ENCODE assay signal across 8 mouse cellular contexts in genomic region chr6:125380372-125381360, GRCm38 (mm10). TPM values are rescaled to one million over a fixed set of nuclear protein-coding genes. Genes with fewer than 3 reads are reported as not detected.
A peak's percentile ranks its signal among the peaks of the same experiment; 100 is the strongest.
DNase-seq lines count a peak whose midpoint lies in the region; ATAC-seq and TF ChIP-seq lines count a peak whose summit lies in the region.

Gene Plekhg6 (minus strand): TSS chr6:125380793.

- ATAC-seq in intestine, postnatal 0 days, result peak; percentile 87
- peak; percentile 63 for ATAC-seq in liver, embryonic 15.5 days (ENCODE audit: insufficient read depth)
- ATAC-seq in neural tube, embryonic 15.5 days (ENCODE audit: low FRiP score), result 0 out of 2 replicates have a peak, but pooled peaks have one; percentile 6

- H3K36me3 ChIP-seq in embryonic facial prominence, embryonic 10.5 days (replicated peaks), result no peaks in the 10 kb centered on the region
- H3K36me3 ChIP-seq in intestine, postnatal 0 days (ENCODE audit: control insufficient read depth, insufficient read depth), result peaks cover 11% of the 10 kb centered on the region; the same call in 1 of the 2 replicates
- H3K36me3 ChIP-seq in liver, embryonic 15.5 days (replicated peaks), result no peaks in the 10 kb centered on the region
- no peaks in the 10 kb centered on the region for H3K36me3 ChIP-seq in neural tube, embryonic 15.5 days

- H3K9me3 ChIP-seq in embryonic facial prominence, embryonic 10.5 days, result no peaks in the 10 kb centered on the region
- no peaks in the 10 kb centered on the region for H3K9me3 ChIP-seq in intestine, postnatal 0 days (ENCODE audit: control insufficient read depth)
- H3K9me3 ChIP-seq in liver, embryonic 15.5 days (replicated peaks), result no peaks in the 10 kb centered on the region
- no peaks in the 10 kb centered on the region for H3K9me3 ChIP-seq in neural tube, embryonic 15.5 days (replicated peaks)

- no peak for DNase-seq in cerebellum, adult 2 months
- no peak for DNase-seq in cerebellum, postnatal 4 days (ENCODE audit: low spot score in 2 of 2)
- DNase-seq in embryonic facial prominence, embryonic 10.5 days (ENCODE audit: low spot score), result no peak
- DNase-seq in B cell, adult 2 months, result no peak
- no peak for DNase-seq in c-Kit-positive CD71-positive TER-119-positive erythroid progenitor cells, embryonic 14.5 days (ENCODE audit: low spot score)

- WGBS in cerebellum, adult 2 months, result 11% methylated on average over 40 of the region's 40 CpGs
- WGBS in embryonic facial prominence, embryonic 10.5 days, result 8% methylated on average over 40 of the region's 40 CpGs
- 7% methylated on average over 40 of the region's 40 CpGs for WGBS in intestine, postnatal 0 days
- WGBS in liver, embryonic 15.5 days (ENCODE audit: insufficient replicate concordance), result 10% methylated on average over 40 of the region's 40 CpGs
- WGBS in neural tube, embryonic 15.5 days, result 7% methylated on average over 36 of the region's 40 CpGs

- no peak for TF ChIP-seq CTCF in cerebellum, adult 2 months (IDR thresholded peaks at IDR 0.05; ENCODE audit: borderline replicate concordance, insufficient read depth, low read depth, low read length)
- TF ChIP-seq CTCF in intestine, postnatal 0 days (IDR thresholded peaks at IDR 0.05; ENCODE audit: low read depth), result peak; percentile 33; the same call in 1 of the 2 replicates

- no peak for TF ChIP-seq POLR2A in cerebellum, adult 2 months (IDR thresholded peaks at IDR 0.05; ENCODE audit: borderline replicate concordance, insufficient read depth, low read length)

- no peak within 1 kb of the TSS for H3K27ac ChIP-seq in cerebellum, adult 2 months (ENCODE audit: insufficient read depth, low read length)
- H3K27ac ChIP-seq in embryonic facial prominence, embryonic 10.5 days (replicated peaks), result no peak within 1 kb of the TSS
- peak within 1 kb of the TSS; percentile 93 for H3K27ac ChIP-seq in intestine, postnatal 0 days (ENCODE audit: low read depth, low read length)
- peak within 1 kb of the TSS; percentile 42; the same call in 1 of the 2 replicates for H3K27ac ChIP-seq in liver, embryonic 15.5 days (replicated peaks)
- H3K27ac ChIP-seq in neural tube, embryonic 15.5 days (replicated peaks), result no peak within 1 kb of the TSS

- H3K4me2 ChIP-seq in intestine, postnatal 0 days (replicated peaks; ENCODE audit: low read depth), result peak within 1 kb of the TSS; percentile 83
- peak within 1 kb of the TSS; percentile 54 for H3K4me2 ChIP-seq in liver, embryonic 15.5 days
- peak within 1 kb of the TSS; percentile 69 for H3K4me2 ChIP-seq in neural tube, embryonic 15.5 days

- no peaks in the 10 kb centered on the region for H3K4me1 ChIP-seq in cerebellum, adult 2 months (ENCODE audit: control insufficient read depth, insufficient read depth, low read length)
- peaks cover 36% of the 10 kb centered on the region for H3K4me1 ChIP-seq in embryonic facial prominence, embryonic 10.5 days
- H3K4me1 ChIP-seq in intestine, postnatal 0 days (replicated peaks; ENCODE audit: control insufficient read depth, insufficient read depth, low read length), result peaks cover 17% of the 10 kb centered on the region; the same call in 1 of the 2 replicates
- peaks cover 22% of the 10 kb centered on the region for H3K4me1 ChIP-seq in liver, embryonic 15.5 days (replicated peaks)
- peaks cover 29% of the 10 kb centered on the region for H3K4me1 ChIP-seq in neural tube, embryonic 15.5 days

- H3K9ac ChIP-seq in intestine, postnatal 0 days (ENCODE audit: low read depth, low read length), result peak within 1 kb of the TSS; percentile 62
- H3K9ac ChIP-seq in liver, embryonic 15.5 days, result no peak within 1 kb of the TSS
- H3K9ac ChIP-seq in neural tube, embryonic 15.5 days (replicated peaks), result peak within 1 kb of the TSS; percentile 23; the same call in 1 of the 2 replicates

- H3K27me3 ChIP-seq in cerebellum, adult 2 months (ENCODE audit: control insufficient read depth, insufficient read depth, low read length), result peaks cover 1% of the 10 kb centered on the region; the same call in 1 of the 2 replicates
- H3K27me3 ChIP-seq in embryonic facial prominence, embryonic 10.5 days (replicated peaks; ENCODE audit: low read depth, poor library complexity, severe bottlenecking), result peaks cover 75% of the 10 kb centered on the region
- no peaks in the 10 kb centered on the region for H3K27me3 ChIP-seq in intestine, postnatal 0 days (replicated peaks; ENCODE audit: control insufficient read depth, insufficient read depth, low read length)
- H3K27me3 ChIP-seq in liver, embryonic 15.5 days, result peaks cover 51% of the 10 kb centered on the region
- peaks cover 62% of the 10 kb centered on the region for H3K27me3 ChIP-seq in neural tube, embryonic 15.5 days (replicated peaks)

- H3K4me3 ChIP-seq in cerebellum, adult 2 months (replicated peaks; ENCODE audit: insufficient read depth, low read depth, low read length), result peak within 1 kb of the TSS; percentile 14
- peak within 1 kb of the TSS; percentile 54 for H3K4me3 ChIP-seq in embryonic facial prominence, embryonic 10.5 days
- H3K4me3 ChIP-seq in intestine, postnatal 0 days (ENCODE audit: low read depth, low read length), result peak within 1 kb of the TSS; percentile 64
- H3K4me3 ChIP-seq in liver, embryonic 15.5 days (replicated peaks), result peak within 1 kb of the TSS; percentile 45
- peak within 1 kb of the TSS; percentile 36 for H3K4me3 ChIP-seq in neural tube, embryonic 15.5 days (replicated peaks)

RNA-seq across cellular contexts. Expression of gene Plekhg6, which starts in this region (rescaled TPM):
- 0.06 and 0.10 TPM in 2 replicates for polyA plus RNA-seq in cerebellum, adult 2 months (2012; rRNA removed)
- polyA plus RNA-seq in embryonic facial prominence, embryonic 10.5 days (2016; fragmentation: Nextera tagmentation; extraction: Ambion mirVana), result 0.21 and 0.32 TPM in 2 replicates
- 31.4 and 37.0 TPM in 2 replicates for polyA plus RNA-seq in intestine, postnatal 0 days (2015; fragmentation: Nextera tagmentation; extraction: Ambion mirVana)
- polyA plus RNA-seq in liver, embryonic 15.5 days (2015; fragmentation: Nextera tagmentation; extraction: Ambion mirVana), result 0.70 and 0.86 TPM in 2 replicates
- polyA plus RNA-seq in neural tube, embryonic 15.5 days (2015; fragmentation: Nextera tagmentation; extraction: Ambion mirVana), result 0.23 and 0.70 TPM in 2 replicates

Comparison
In these comparisons a context has a peak if more than half of its experiments do, and no peak if none do; other contexts are left out.
1. RNA of gene Plekhg6 (polyA plus RNA-seq): 31.4 to 37.0 TPM in intestine, postnatal 0 days; 0.70 to 0.86 TPM in liver, embryonic 15.5 days, 0.21 to 0.32 TPM in embryonic facial prominence, embryonic 10.5 days, 0.23 to 0.70 TPM in neural tube, embryonic 15.5 days and 0.06 to 0.10 TPM in cerebellum, adult 2 months; every median in the first group is over 10 times any median in the second.
2. Peak in ATAC-seq, H3K4me3 ChIP-seq, H3K27ac ChIP-seq and H3K4me2 ChIP-seq in liver, embryonic 15.5 days; RNA of the gene not detected or under 1 TPM.
3. Peak in ATAC-seq, H3K4me3 ChIP-seq, H3K9ac ChIP-seq and H3K4me2 ChIP-seq in neural tube, embryonic 15.5 days; RNA of the gene not detected or under 1 TPM.
4. H3K4me3 ChIP-seq: peak in every context shown above with its lines; median percentile 64 in intestine, postnatal 0 days; 54 in embryonic facial prominence, embryonic 10.5 days; 45 in liver, embryonic 15.5 days; 36 in neural tube, embryonic 15.5 days; 14 in cerebellum, adult 2 months.
5. ATAC-seq: peak in every context shown above with its lines; median percentile 87 in intestine, postnatal 0 days; 63 in liver, embryonic 15.5 days; 6 in neural tube, embryonic 15.5 days.
6. Peak in every context shown above with its lines, with median percentiles within 50 percentile points of each other: H3K4me2 ChIP-seq.